Mouse (Mus musculus): ENCODE measurements around the gene Tbl1x. TPM values are rescaled to one million over a fixed set of nuclear protein-coding genes. Genes with fewer than 3 reads are reported as not detected.

The Tbl1x gene
- total and polyA plus RNA-seq, 2 experiments from 2014 or later, result 33.4 to 46.0 TPM

DNA sequence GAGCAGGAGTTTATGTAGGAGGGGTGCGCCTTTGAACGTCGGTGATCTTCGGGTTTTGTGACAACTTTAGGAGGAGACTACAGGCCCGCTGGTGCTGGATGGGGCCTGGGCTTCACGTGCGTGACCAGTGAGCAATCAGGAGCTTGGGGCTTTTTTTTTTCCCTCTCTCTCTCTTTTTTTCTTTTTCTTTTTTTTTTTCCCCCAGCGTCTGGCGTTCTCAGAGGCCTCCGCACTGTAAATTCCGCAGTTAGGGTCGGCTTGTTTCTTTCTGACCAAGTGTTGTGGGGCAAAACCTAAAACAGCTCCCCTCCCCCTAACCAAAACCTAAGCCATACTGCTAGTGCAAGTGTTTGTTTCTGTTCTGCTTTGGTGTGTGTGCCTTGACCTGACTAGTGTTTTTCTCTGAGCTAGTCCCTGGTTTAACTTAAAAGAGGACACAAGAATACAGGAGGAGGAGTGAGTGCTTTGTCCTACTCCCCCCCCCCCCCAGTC lies 1.2 kb downstream of the Tbl1x start:
- ATAC-seq (ENCODE audit: low FRiP score) (no peak), DNase-seq (ENCODE audit: low spot score) (peak; percentile 7)
- Histone ChIP-seq H3K9me3 (ENCODE audit: low read length) (no peaks in the 10 kb centered on the region), H3K36me3 (ENCODE audit: insufficient read depth, low read length) (no peaks in the 10 kb centered on the region), H3K9ac (replicated peaks; ENCODE audit: low read length, poor library complexity, severe bottlenecking) (peak overlapping the region; percentile 74), H3K27me3 (ENCODE audit: insufficient read depth, low read length) (no peaks in the 10 kb centered on the region), H3K4me3 (ENCODE audit: low read depth, low read length) (peak overlapping the region; percentile 63), H3K4me1 (ENCODE audit: insufficient read depth, low read length) (no peaks in the 10 kb centered on the region), H3K4me2 (ENCODE audit: low read depth, low read length, poor library complexity, severe bottlenecking) (peak overlapping the region; percentile 62), H3K27ac (ENCODE audit: low read depth, low read length) (0 out of 2 replicates have a peak overlapping the region, but pooled peaks have one; percentile 89)
- no peak for TF ChIP-seq CTCF (IDR thresholded peaks at IDR 0.05)
- WGBS, result 21% methylated on average over 12 of the region's 12 CpGs

DNA sequence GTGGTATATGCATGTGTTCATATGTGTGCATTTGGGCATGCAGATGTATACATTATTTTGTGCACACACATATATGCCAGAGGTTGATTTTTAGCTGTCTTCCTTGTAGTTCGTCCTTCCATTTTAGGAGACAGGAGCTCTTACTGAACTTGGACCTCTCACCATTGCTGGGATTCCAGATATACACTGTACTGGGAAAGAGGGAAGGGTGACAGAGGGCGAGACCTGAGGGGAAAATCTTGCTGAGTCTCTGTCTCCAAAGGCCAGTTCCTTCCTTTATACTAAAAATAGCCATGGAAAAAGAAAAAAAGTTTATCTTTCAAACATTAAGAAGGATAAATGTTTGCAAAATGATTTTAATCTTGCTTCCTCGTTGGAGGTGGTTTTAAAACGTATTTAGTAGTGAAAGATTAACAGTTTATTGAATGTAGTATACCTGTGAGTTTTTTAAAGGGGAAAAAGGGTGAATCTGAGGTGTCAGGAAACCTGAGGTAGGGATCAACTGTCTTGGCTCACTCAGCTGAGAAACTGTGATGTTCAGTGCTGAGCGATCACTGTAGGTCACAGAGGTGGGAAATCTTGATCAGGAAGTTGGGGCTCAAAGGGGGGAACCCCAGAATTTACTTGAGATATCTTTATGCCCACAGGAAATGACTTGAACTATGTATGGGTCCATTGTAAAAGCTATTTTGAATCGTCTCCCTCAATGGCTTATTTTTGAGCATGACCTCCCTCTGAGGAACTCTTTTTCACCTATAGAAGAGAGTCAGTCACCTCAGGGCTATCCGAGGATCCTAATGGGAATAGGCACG lies 6.7 kb downstream of the Tbl1x start:
- ATAC-seq (ENCODE audit: low FRiP score) (no peak), DNase-seq (ENCODE audit: low spot score) (no peak)
- Histone ChIP-seq H3K9me3 (ENCODE audit: low read length) (no peaks in the 10 kb centered on the region), H3K27me3 (ENCODE audit: insufficient read depth, low read length) (no peaks in the 10 kb centered on the region), H3K4me3 (ENCODE audit: low read depth, low read length) (no peak overlapping the region), H3K36me3 (ENCODE audit: insufficient read depth, low read length) (no peaks in the 10 kb centered on the region), H3K27ac (ENCODE audit: low read depth, low read length) (no peak overlapping the region), H3K4me1 (ENCODE audit: insufficient read depth, low read length) (no peaks in the 10 kb centered on the region), H3K9ac (replicated peaks; ENCODE audit: low read length, poor library complexity, severe bottlenecking) (no peak overlapping the region), H3K4me2 (ENCODE audit: low read depth, low read length, poor library complexity, severe bottlenecking) (no peak overlapping the region)
- TF ChIP-seq CTCF (IDR thresholded peaks at IDR 0.05), result no peak
- WGBS, result 53% methylated on average over 8 of the region's 8 CpGs

DNA sequence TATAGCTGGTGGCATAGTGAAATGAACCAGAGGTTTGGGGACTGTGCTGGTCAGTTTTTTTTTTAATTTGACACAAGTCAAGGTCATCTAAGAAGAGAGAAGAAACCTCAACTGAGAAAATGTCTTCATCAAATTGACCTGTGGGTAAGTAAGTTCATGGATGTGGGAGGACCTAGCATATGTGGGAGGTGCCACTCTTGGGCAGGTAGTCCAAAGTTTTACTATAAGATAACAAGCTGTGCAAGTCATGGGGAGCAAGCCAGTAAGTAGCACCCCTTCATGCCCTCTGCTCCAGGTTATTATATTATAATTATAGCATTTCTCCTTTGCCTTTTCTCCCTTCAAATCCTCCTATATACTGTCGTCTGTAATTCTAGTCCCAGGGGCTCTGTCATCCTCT lies 8.1 kb downstream of the Tbl1x start:
- no peak overlapping the region for H3K27ac ChIP-seq (ENCODE audit: low read depth, low read length)
- no peak overlapping the region for H3K4me3 ChIP-seq (ENCODE audit: low read depth, low read length)
- H3K9me3 ChIP-seq (ENCODE audit: low read length), result no peaks in the 10 kb centered on the region
- TF ChIP-seq CTCF (IDR thresholded peaks at IDR 0.05), result no peak
- H3K9ac ChIP-seq (replicated peaks; ENCODE audit: low read length, poor library complexity, severe bottlenecking), result no peak overlapping the region
- no peak for DNase-seq (ENCODE audit: low spot score)
- no peaks in the 10 kb centered on the region for H3K4me1 ChIP-seq (ENCODE audit: insufficient read depth, low read length)
- WGBS, result 69% methylated on average over 1 of the region's 1 CpGs
- no peak for ATAC-seq (ENCODE audit: low FRiP score)
- no peak overlapping the region for H3K4me2 ChIP-seq (ENCODE audit: low read depth, low read length, poor library complexity, severe bottlenecking)
- H3K27me3 ChIP-seq (ENCODE audit: insufficient read depth, low read length), result no peaks in the 10 kb centered on the region
- H3K36me3 ChIP-seq (ENCODE audit: insufficient read depth, low read length), result no peaks in the 10 kb centered on the region

DNA sequence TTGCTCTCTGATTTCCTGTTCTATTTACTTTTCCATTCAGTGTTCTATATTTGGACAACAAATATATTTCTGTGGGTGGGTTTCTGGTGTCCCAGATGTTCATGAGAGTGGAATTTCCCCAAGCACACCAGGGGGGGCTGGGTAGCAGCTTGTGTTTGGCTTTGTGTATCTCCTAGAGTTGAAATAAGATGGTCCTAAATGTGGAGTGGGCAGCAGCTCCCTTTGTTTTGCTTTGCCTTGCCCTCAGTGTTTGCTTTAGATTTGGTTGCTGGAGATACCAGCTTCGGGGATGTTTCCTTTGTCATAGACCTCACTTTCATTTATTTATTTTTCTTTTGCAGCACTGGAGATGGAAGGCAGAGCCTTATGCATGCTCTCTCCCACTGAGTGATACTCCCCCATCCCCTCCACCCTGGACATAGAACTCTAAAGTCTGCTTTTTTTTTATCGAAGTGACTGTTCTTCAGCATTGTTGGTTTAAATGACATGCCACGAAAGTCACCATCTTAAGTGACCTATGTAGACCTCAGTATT lies 12.1 kb downstream of the Tbl1x start:
- H3K9ac ChIP-seq (replicated peaks; ENCODE audit: low read length, poor library complexity, severe bottlenecking), result no peak overlapping the region
- no peak for ATAC-seq (ENCODE audit: low FRiP score)
- no peak for DNase-seq (ENCODE audit: low spot score)

DNA sequence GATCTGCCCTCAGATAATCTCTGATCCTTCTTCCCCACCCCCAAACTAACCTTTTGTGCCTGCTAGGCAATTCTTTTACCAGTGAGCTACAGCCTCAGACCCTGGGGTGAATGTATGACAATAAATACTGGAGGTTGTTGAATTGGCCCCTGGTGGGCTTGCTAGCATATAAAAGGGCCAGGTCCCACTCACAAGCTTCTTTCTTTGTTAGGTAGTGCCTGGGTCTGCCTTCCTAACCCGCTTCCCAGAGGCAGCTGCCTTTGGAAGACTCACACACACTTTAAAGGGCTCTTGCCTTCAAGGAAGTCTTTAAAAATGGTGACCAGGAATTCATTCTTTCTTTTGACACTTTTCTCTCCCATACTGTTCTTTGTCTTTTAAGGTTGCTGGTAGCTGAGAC lies 14.4 kb downstream of the Tbl1x start:
- Histone ChIP-seq H3K4me1 (ENCODE audit: insufficient read depth, low read length) (no peaks in the 10 kb centered on the region), H3K27me3 (ENCODE audit: insufficient read depth, low read length) (no peaks in the 10 kb centered on the region), H3K4me3 (ENCODE audit: low read depth, low read length) (no peak overlapping the region), H3K27ac (ENCODE audit: low read depth, low read length) (no peak overlapping the region), H3K9me3 (ENCODE audit: low read length) (no peaks in the 10 kb centered on the region), H3K9ac (replicated peaks; ENCODE audit: low read length, poor library complexity, severe bottlenecking) (no peak overlapping the region), H3K4me2 (ENCODE audit: low read depth, low read length, poor library complexity, severe bottlenecking) (no peak overlapping the region), H3K36me3 (ENCODE audit: insufficient read depth, low read length) (no peaks in the 10 kb centered on the region)
- WGBS, result 13% methylated on average over 1 of the region's 1 CpGs
- no peak for DNase-seq (ENCODE audit: low spot score)
- ATAC-seq (ENCODE audit: low FRiP score), result no peak
- TF ChIP-seq CTCF (IDR thresholded peaks at IDR 0.05), result no peak

More for the DNA sequence above, 12.1 kb downstream of the Tbl1x start:
- no peak overlapping the region for H3K4me3 ChIP-seq (ENCODE audit: low read depth, low read length)
- WGBS, result 52% methylated on average over 3 of the region's 3 CpGs
- H3K27ac ChIP-seq (ENCODE audit: low read depth, low read length), result no peak overlapping the region
- H3K27me3 ChIP-seq (ENCODE audit: insufficient read depth, low read length), result no peaks in the 10 kb centered on the region
- no peaks in the 10 kb centered on the region for H3K36me3 ChIP-seq (ENCODE audit: insufficient read depth, low read length)
- no peak for TF ChIP-seq CTCF (IDR thresholded peaks at IDR 0.05)
- H3K4me2 ChIP-seq (ENCODE audit: low read depth, low read length, poor library complexity, severe bottlenecking), result no peak overlapping the region
- no peaks in the 10 kb centered on the region for H3K9me3 ChIP-seq (ENCODE audit: low read length)
- H3K4me1 ChIP-seq (ENCODE audit: insufficient read depth, low read length), result no peaks in the 10 kb centered on the region

DNA sequence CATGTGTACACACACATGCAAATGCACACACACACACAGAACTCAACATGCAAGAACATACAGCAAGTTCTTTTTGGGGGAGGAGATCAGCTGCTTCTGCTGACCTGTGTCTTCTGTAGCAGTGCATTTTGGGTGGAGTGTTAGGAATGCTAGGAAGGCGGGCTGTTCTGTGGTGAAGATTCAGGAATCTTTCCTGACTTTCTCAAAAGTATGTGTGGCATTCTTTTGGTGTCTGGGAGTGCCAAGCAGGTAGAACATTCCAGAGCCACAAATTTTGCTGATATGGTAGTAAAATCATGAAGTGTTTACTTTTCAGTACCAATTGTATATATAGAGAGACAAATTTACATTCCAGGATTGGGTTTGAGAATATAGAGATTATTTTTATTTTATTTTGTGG lies 17.6 kb downstream of the Tbl1x start:
- no peak for ATAC-seq (ENCODE audit: low FRiP score)
- Histone ChIP-seq H3K9ac (replicated peaks; ENCODE audit: low read length, poor library complexity, severe bottlenecking) (no peak overlapping the region), H3K27me3 (ENCODE audit: insufficient read depth, low read length) (no peaks in the 10 kb centered on the region), H3K27ac (ENCODE audit: low read depth, low read length) (no peak overlapping the region), H3K36me3 (ENCODE audit: insufficient read depth, low read length) (no peaks in the 10 kb centered on the region), H3K9me3 (ENCODE audit: low read length) (no peaks in the 10 kb centered on the region), H3K4me1 (ENCODE audit: insufficient read depth, low read length) (no peaks in the 10 kb centered on the region), H3K4me2 (ENCODE audit: low read depth, low read length, poor library complexity, severe bottlenecking) (no peak overlapping the region), H3K4me3 (ENCODE audit: low read depth, low read length) (no peak overlapping the region)
- WGBS, result 83% methylated on average over 1 of the region's 1 CpGs
- TF ChIP-seq CTCF (IDR thresholded peaks at IDR 0.05), result no peak
- no peak for DNase-seq (ENCODE audit: low spot score)

Measured in midbrain, postnatal 0 days (tissue).